ENCODE assay signal across 12 mouse cellular contexts in the genomic region with DNA sequence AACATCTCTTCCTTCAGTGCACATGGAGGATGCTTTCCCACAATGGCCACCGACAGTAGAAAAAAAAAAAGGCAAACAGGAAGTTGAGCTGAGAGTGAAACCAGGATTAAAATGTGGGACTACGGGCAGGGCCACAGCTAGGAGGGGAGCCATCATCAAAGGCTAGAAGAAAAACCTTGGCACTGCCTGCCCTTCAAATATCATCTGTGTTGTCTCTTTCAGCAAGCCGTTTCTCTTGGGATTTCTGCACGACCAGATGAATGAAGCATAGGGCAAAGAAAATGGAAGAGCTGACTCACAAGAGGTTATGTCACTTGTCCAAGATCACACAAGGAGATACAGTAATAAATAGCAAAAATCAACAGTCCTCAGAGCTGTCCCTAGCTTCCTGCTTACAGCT.
"Had no signal": no experiment of that assay in that cellular context is flagged by ENCODE, and none has a peak within 500 bp of the region (broad histone marks: within the 10 kb centered on the region; RNA-seq: fewer than 3 reads in every experiment).

No protein-coding gene starts in this region.

- H3K36me3 ChIP-seq: limb, embryonic 13.5 days; midbrain, embryonic 12.5 days had no signal

- H3K4me2 ChIP-seq: limb, embryonic 13.5 days; midbrain, embryonic 12.5 days had no signal

- DNase-seq: kidney, postnatal 36 days; left cerebral cortex, postnatal 4 days; lung, adult 18-20 months; right cerebral cortex, adult 18-20 months; right cerebral cortex, postnatal 25 days; thymus, postnatal 4 days had no signal

- H3K27me3 ChIP-seq: limb, embryonic 13.5 days; midbrain, embryonic 12.5 days had no signal

- H3K4me1 ChIP-seq: midbrain, embryonic 12.5 days had no signal

- ATAC-seq: midbrain, embryonic 16.5 days had no signal

- H3K9me3 ChIP-seq: limb, embryonic 13.5 days; midbrain, embryonic 12.5 days had no signal

- H3K27ac ChIP-seq: kidney, postnatal 0 days; limb, embryonic 13.5 days; liver, embryonic 14.5 days; midbrain, embryonic 12.5 days; stomach, postnatal 0 days had no signal

- H3K4me3 ChIP-seq: limb, embryonic 13.5 days; midbrain, embryonic 12.5 days had no signal

- H3K9ac ChIP-seq: limb, embryonic 13.5 days; liver, embryonic 14.5 days; midbrain, embryonic 12.5 days had no signal
